Mouse (Mus musculus): ENCODE data around the gene Eif1ad.
"Not testable (repeated sequence)": the region's sequence is repeated elsewhere in the genome, so short reads cannot be mapped to it uniquely, and the experiment has no call there.

The Eif1ad gene

DNA sequence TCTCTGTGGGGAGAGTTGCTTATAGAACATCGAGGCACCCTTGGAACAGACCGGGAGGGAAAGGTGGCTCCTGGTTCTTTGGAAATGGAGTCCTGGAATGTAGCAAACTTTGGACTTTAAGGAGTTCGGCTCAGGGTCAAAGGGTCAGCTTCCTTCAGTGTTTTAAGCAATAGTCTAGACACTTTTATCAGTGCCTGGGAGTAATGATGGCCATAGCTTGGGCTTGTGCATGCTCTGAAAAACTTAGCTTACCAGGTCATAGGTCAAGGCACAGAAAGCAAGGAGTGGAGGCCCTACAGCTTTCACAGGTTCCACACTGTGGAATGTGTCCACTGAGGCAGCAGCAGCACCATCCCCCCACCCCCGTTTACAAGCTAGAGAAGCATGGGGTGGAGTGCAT lies 8.2 kb downstream of the Eif1ad start:
- no peak for ATAC-seq (ENCODE audit: low TSS enrichment)

DNA sequence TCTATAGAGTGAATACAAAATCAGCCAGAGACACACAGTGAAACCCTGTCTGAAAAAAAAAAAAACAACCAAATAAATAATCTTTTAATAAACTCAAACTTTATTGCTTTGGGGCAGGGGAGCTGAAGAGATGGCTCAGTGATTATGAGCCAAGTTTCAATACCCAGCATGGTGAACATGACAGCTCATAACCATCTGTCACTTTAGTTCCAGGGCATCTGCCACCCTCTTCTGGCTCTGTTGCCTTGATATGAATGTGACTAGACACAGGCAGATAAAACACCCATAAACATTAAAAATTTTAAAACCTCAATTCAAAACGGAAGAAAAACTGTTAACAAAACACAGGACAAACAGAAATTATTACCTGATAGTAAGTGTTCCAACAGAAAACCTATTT lies 10.9 kb downstream of the Eif1ad start:
- no peak for ATAC-seq (ENCODE audit: low TSS enrichment)

GRCm38 (mm10) chr19:5383326-5383725 lies 16.8 kb downstream of the Eif1ad start:
- ATAC-seq (ENCODE audit: low TSS enrichment) = no peak

DNA sequence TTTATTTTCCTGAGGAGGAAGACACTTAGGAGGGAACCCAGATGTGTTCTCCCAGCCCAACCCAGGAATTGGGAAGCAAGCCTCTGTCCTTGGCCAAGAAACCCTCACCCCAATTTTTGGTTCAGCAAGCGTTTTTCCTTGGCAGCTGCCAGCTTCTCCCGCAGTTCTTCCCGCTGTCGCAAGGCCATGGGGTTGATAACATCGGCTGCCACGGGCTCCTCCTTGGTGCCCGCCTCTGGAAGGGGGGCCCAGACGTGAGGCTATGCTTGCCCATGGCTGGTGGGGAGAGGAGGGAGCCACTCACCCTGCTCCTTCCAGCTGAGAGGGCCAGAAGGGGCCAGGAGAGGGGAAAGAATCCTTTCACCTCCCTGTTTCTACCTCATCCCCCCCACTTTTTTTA lies 18.2 kb downstream of the Eif1ad start:
- ATAC-seq (ENCODE audit: low TSS enrichment) = no peak

DNA sequence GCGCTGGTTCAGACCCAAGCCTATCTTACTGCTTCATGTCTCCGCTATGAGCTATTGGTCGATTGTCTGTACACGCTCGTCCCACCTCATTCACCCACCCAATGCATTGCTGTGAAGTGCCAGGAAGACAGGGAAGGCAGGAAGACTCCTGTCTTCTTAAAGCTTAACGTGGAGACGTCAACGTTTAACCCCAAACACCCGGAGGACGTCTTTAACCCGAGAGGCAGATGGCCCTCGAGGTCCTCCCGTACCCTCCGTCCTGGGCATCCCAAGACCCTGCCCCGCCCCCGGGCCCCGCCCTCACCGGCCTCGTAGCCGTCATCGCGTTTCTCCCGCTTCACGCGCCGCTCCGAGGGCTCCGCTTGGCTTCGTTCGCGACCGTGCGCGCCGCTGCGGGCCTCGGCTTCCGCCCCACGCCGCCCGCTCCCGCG lies 21.5 kb downstream of the Eif1ad start:
- ATAC-seq (ENCODE audit: low TSS enrichment) = peak; percentile 15; the same call in 1 of the 2 replicates

- ATAC-seq (ENCODE audit: low TSS enrichment) = peak; percentile 97
These were observed 22.2 kb downstream of the Eif1ad start, which contains the start of gene Sart1 for GRCm38 (mm10) chr19:5388588-5389242. TSS of gene Sart1 (minus strand) at chr19:5388703.

GRCm38 (mm10) chr19:5389647-5390046 lies 23.1 kb downstream of the Eif1ad start:
- no peak for ATAC-seq (ENCODE audit: low TSS enrichment)

- ATAC-seq (ENCODE audit: low TSS enrichment) = no peak
These were observed 23.9 kb downstream of the Eif1ad start for GRCm38 (mm10) chr19:5390416-5390815.

- no peak for ATAC-seq (ENCODE audit: low TSS enrichment)
These were observed 26.4 kb downstream of the Eif1ad start for GRCm38 (mm10) chr19:5392892-5393291.

DNA sequence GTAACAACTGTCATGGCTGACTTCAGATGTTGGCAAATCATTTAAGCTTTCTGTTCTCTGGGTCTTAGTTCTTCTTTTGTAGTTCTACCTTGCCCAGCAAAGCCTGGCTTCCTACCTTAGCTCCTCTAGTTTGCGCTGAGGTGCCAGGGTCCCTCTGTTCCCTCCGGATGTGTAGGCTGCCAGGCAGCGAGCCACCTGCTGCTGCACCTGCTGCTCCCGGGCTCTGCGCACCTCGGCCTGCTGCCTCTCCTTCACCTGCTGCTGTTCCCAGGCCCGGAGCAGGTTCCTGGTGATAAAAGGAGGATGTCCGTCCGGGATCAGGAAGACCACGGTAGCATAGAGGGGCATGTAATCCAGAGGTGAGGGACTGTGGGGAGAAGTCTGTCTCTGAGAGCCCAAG lies 27.6 kb downstream of the Eif1ad start:
- ATAC-seq (ENCODE audit: low TSS enrichment) = no peak

GRCm38 (mm10) chr19:5395371-5395770 lies 28.8 kb downstream of the Eif1ad start:
- no peak for ATAC-seq (ENCODE audit: low TSS enrichment)

DNA sequence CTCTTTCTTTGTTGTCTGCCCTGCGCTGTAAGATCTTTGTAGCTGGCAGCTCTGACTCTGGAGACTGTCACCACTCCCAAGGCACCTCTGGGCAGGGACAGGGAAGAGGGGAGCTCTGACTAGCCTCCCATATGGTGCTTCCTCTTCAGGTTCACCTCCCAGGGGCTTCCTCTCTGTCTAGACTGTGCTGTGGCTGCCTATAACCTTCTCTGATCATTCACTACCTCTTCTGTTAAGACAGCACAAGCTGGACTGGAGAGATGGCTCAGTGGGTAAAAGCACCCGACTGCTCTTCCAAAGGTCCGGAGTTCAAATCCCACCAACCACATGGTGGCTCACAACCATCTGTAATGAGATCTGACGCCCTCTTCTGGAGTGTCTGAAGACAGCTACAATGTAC lies 34.5 kb downstream of the Eif1ad start:
- ATAC-seq (ENCODE audit: low TSS enrichment) = not testable (repeated sequence)

DNA sequence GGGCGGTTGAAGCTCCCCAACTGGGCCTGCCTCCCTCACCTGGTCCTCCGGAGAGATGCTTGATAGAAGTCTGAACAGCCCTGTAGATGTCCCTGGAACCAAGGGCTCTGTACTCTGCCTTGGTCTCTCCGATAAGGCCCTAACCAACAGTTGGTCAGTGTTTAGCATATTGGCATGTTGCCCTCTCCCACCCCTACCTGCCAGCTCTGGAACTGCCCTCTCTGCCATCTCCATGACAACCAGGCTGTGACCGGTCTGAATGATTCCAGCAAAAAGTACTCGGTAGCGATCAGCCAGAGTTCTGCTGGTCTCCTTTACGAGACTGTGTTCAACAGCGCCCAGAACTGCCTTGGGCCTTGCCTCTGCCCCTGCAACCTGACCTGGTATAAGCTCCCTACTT lies 35.8 kb downstream of the Eif1ad start, which contains the start of gene Tsga10ip:
Gene Tsga10ip (minus strand): TSS at position 234 of the 400 bp plus-strand sequence.
- ATAC-seq (ENCODE audit: low TSS enrichment) = no peak

DNA sequence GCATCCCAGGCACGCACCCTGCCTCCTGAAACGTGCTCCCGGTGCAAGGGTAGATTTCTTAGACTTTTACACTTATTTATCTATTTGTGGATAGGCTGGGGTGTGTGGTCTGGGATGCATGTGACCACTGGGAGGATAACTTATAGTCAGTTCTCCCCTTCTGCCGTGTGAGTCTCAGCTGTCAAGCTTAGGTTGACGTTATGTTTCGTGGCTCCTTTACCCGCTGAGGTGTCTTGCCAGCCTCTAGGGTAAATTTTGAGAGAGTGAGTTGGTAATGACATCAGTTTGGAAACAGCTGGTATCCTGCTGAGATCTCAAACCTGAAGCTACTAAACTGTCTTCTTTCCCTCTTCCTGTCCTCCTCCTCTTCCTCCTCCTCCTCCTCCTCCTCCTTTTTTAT lies 39.4 kb downstream of the Eif1ad start:
- no peak for ATAC-seq (ENCODE audit: low TSS enrichment)

- ATAC-seq (ENCODE audit: low TSS enrichment) = peak; percentile 48; the same call in 1 of the 2 replicates
These were observed 40.1 kb downstream of the Eif1ad start for GRCm38 (mm10) chr19:5406531-5407126.

GRCm38 (mm10) chr19:5407133-5407532 lies 40.6 kb downstream of the Eif1ad start:
- ATAC-seq (ENCODE audit: low TSS enrichment) = peak; percentile 64

- no peak for ATAC-seq (ENCODE audit: low TSS enrichment)
These were observed 41.8 kb downstream of the Eif1ad start for GRCm38 (mm10) chr19:5408057-5409001.

DNA sequence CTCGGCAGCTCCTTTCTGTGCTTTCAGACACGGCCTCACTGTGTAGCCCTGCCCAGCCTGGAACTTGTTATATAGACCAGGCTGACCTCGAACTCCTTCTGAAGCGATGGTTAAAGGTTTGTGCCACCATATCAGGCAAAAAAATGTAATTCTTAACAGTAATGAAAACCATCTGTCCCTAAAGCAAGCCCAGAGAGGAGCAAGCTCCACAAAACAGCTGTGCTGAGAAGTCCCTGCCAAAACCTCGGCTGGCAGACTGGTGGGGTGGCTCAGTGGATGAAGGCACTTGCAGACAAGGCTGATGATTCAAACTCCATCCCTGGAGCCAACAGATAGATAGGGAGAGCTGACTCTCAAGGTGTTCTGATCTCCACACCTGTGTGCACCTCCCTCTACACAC lies 42.5 kb downstream of the Eif1ad start:
- ATAC-seq (ENCODE audit: low TSS enrichment) = no peak

GRCm38 (mm10) chr19:5410641-5411040 lies 44.1 kb downstream of the Eif1ad start:
- no peak for ATAC-seq (ENCODE audit: low TSS enrichment)

- peak; percentile 20; the same call in 1 of the 2 replicates for ATAC-seq (ENCODE audit: low TSS enrichment)
These were observed 45.4 kb downstream of the Eif1ad start for GRCm38 (mm10) chr19:5411961-5412360.

DNA sequence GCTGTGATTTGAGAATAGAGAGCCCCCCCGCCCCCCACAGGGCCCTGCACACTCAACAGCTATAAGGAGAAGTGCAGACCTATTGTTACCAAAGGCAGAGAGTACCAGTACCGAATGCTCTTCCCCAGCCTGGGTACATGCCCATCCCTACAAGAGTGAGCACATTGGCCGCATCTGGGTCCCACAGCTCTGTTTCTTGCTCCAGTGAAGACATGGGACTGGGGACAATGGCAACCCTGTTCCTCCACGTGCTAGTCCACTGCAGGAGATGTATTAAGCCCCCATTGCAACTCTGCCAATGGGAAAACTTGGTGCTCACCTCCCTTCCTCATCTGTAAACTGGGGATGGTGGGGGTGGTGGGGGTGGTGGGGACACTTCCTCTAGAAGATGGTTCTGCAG lies 47.3 kb downstream of the Eif1ad start:
- ATAC-seq (ENCODE audit: low TSS enrichment) = no peak

DNA sequence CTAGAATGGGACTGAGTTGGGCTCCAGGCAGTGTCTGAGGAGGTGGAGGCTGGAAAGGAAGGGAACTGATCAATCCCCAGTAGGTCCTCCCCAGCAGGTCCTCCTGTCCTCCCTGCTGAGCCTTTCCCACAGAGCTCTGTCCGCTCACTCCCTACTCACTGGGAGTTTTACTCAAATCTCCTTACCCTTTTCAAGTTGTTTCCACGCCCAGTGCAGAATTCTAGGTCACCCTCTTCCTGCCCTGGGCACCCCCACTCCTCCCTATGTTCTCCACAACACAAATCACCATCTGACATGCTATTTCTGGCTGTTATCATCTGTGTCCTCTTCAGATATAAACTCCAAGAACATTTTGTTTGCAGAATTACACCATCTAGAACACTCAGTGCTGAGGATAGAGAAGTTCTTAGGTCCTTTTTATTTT lies 48.0 kb downstream of the Eif1ad start:
- ATAC-seq (ENCODE audit: low TSS enrichment) = peak; percentile 52; the same call in 1 of the 2 replicates

All from frontal cortex, adult (tissue).